Mouse (Mus musculus) hindbrain, embryonic 11.5 days (tissue): Measurements from ENCODE around the gene Dmrtc2. TPM values are rescaled to one million over a fixed set of nuclear protein-coding genes. Genes with fewer than 3 reads are reported as not detected.
"Not testable (repeated sequence)": the region's sequence is repeated elsewhere in the genome, so short reads cannot be mapped to it uniquely, and the experiment has no call there.

Experiments used
- ATAC-seq: fragments of 200-750 bp; cut with Nextera tagmentation; 2 replicates; pipeline ENCODE4 v1.8.0; 2017; ENCODE audit warnings: mild to moderate bottlenecking, moderate TSS enrichment, moderate library complexity; ENCODE audit not compliant: low FRiP score
- DNase-seq: peaks from one replicate; pipeline ENCODE4 v3.0.0-alpha.2; 2015; ENCODE audit warnings: low spot score
- H3K27ac ChIP-seq: fragments of 300-500 bp; sonication (generic); 2 replicates; pipeline ENCODE4 v1.5.1; 2014; ENCODE audit warnings: mild to moderate bottlenecking, low read depth, low read length
- H3K27me3 ChIP-seq: fragments of 300-500 bp; sonication (generic); 2 replicates; pipeline ENCODE4 v1.6.1; 2014; ENCODE audit warnings: mild to moderate bottlenecking, low read length, moderate library complexity, mixed read lengths; ENCODE audit not compliant: control insufficient read depth, insufficient read depth
- H3K36me3 ChIP-seq: fragments of 300-500 bp; sonication (generic); 2 replicates; pipeline ENCODE4 v1.6.1; 2014; ENCODE audit warnings: mild to moderate bottlenecking, low read length, moderate library complexity, mixed read lengths; ENCODE audit not compliant: control insufficient read depth, insufficient read depth
- H3K4me1 ChIP-seq: fragments of 300-500 bp; sonication (generic); replicated peaks from 2 replicates; pipeline ENCODE4 v1.6.1; 2014; ENCODE audit warnings: low read length, mixed read lengths; ENCODE audit not compliant: control insufficient read depth, insufficient read depth
- H3K4me2 ChIP-seq: fragments of 300-500 bp; sonication (generic); replicated peaks from 2 replicates; pipeline ENCODE4 v1.6.1; 2014; ENCODE audit warnings: mild to moderate bottlenecking, low read depth, low read length
- H3K4me3 ChIP-seq: fragments of 300-500 bp; sonication (generic); 2 replicates; pipeline ENCODE4 v1.5.1; 2014; ENCODE audit warnings: low read depth, low read length
- H3K9ac ChIP-seq: fragments of 300-500 bp; sonication (generic); 2 replicates; pipeline ENCODE4 v1.6.1; 2014; ENCODE audit warnings: low read depth, low read length
- H3K9me3 ChIP-seq: fragments of 300-500 bp; sonication (generic); 2 replicates; pipeline ENCODE4 v1.6.1; 2016; ENCODE audit warnings: low read length; ENCODE audit not compliant: control insufficient read depth
- WGBS: fragments of 180-500 bp; shearing (Covaris S2); extraction: QIAGEN DNeasy Blood & Tissue Kit; methylation state at CpG from one replicate; pipeline ENCODE4 v1.1.7; 2014; 5-methylcytosine and 5-hydroxymethylcytosine counted together
- polyA plus RNA-seq: library from polyadenylated mRNA; unstranded; fragments of >200 nt; fragmentation: Nextera tagmentation; extraction: Ambion mirVana; gene quantifications from 2 replicates; pipeline ENCODE4 v1.2.1, GENCODE M21; 2014

Dmrtc2 gene
- polyA plus RNA-seq, 1 experiment from 2014 or later = 0.14 TPM

- H3K4me3 ChIP-seq = no peak overlapping the region
- no peak overlapping the region for H3K27ac ChIP-seq
- peaks cover 20% of the 10 kb centered on the region; the same call in 1 of the 2 replicates for H3K36me3 ChIP-seq
- 73% methylated on average over 3 of the region's 3 CpGs for WGBS
- no peak for DNase-seq
- no peak overlapping the region for H3K4me2 ChIP-seq
- peaks cover 3% of the 10 kb centered on the region; the same call in 1 of the 2 replicates for H3K4me1 ChIP-seq
- no peaks in the 10 kb centered on the region for H3K9me3 ChIP-seq
- no peaks in the 10 kb centered on the region for H3K27me3 ChIP-seq
- H3K9ac ChIP-seq = no peak overlapping the region
- ATAC-seq = no peak
These were observed 21.6 kb downstream of the Dmrtc2 start for GRCm38 (mm10) chr7:24891241-24892124.

- no peak for ATAC-seq
- 77% methylated on average over 2 of the region's 2 CpGs for WGBS
- Histone ChIP-seq H3K9me3 (no peaks in the 10 kb centered on the region), H3K27ac (no peak overlapping the region), H3K4me2 (no peak overlapping the region), H3K36me3 (peaks cover 15% of the 10 kb centered on the region; the same call in 1 of the 2 replicates), H3K27me3 (no peaks in the 10 kb centered on the region), H3K9ac (no peak overlapping the region), H3K4me3 (no peak overlapping the region), H3K4me1 (no peaks in the 10 kb centered on the region)
- DNase-seq = no peak
These were observed 22.3 kb downstream of the Dmrtc2 start for GRCm38 (mm10) chr7:24892125-24892583.

DNA sequence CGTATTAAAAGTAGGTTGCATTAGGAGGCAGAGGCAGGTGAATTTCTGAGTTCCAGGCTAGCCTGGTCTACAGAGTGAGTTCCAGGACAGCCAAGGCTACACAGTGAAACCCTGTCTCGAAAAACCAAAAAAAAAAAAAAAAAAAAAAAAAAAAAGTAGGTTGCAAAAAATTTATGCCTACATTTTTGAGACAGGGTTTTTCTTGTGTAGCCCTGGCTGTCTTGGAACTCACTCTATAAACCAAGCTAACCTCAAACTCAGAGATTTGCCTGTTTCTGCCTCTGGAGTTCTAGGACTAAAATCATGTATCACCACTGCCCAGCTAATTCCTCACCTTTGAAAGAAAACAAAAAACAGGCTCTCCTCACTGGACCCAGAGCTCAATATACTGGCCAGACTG, 25.9 kb downstream of the Dmrtc2 start:
- ATAC-seq = not testable (repeated sequence)
- 93% methylated on average over 2 of the region's 2 CpGs for WGBS

GRCm38 (mm10) chr7:24896269-24896668, 26.4 kb downstream of the Dmrtc2 start:
- WGBS = 65% methylated on average over 8 of the region's 8 CpGs

More for the DNA sequence above, 25.9 kb downstream of the Dmrtc2 start:
- not testable (repeated sequence) for H3K4me2 ChIP-seq, DNase-seq, H3K9me3 ChIP-seq, H3K36me3 ChIP-seq, H3K4me3 ChIP-seq, H3K27ac ChIP-seq, H3K4me1 ChIP-seq, H3K27me3 ChIP-seq, H3K9ac ChIP-seq

DNA sequence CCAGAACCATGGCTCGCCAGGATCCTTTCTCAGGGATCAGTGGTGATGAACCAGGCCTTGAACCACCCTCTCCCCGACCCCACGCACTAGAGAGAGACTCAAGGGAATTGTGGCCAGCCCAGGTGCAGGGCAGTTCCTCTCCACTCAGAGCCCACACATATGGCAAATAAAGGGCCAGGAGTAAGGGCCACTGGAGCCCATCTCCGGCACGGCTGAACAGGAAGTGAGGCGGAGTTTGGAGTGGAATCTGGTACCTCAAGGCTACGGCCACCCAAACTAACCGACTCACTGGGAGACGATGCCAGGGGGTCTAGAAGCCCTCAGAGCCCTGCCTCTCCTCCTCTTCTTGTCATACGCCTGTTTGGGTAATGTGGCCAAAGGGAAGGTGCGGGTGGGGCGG, 27.4 kb downstream of the Dmrtc2 start, which contains the start of gene Cd79a:
Gene Cd79a (plus strand): TSS at position 158 of the 400 bp plus-strand sequence.
- no peak for ATAC-seq
- Histone ChIP-seq H3K9me3 (no peaks in the 10 kb centered on the region), H3K27ac (no peak within 1 kb of the TSS), H3K27me3 (no peaks in the 10 kb centered on the region), H3K4me2 (no peak within 1 kb of the TSS), H3K36me3 (no peaks in the 10 kb centered on the region), H3K9ac (no peak within 1 kb of the TSS), H3K4me1 (no peaks in the 10 kb centered on the region), H3K4me3 (no peak within 1 kb of the TSS)
- no peak for DNase-seq
- WGBS = 82% methylated on average over 12 of the region's 12 CpGs

More at GRCm38 (mm10) chr7:24896269-24896668, 26.4 kb downstream of the Dmrtc2 start:
- Histone ChIP-seq H3K4me2 (no peak overlapping the region), H3K27ac (no peak overlapping the region), H3K9me3 (no peaks in the 10 kb centered on the region), H3K27me3 (no peaks in the 10 kb centered on the region), H3K9ac (no peak overlapping the region), H3K4me3 (no peak overlapping the region), H3K4me1 (no peaks in the 10 kb centered on the region), H3K36me3 (no peaks in the 10 kb centered on the region)
- DNase-seq = no peak
- no peak for ATAC-seq

DNA sequence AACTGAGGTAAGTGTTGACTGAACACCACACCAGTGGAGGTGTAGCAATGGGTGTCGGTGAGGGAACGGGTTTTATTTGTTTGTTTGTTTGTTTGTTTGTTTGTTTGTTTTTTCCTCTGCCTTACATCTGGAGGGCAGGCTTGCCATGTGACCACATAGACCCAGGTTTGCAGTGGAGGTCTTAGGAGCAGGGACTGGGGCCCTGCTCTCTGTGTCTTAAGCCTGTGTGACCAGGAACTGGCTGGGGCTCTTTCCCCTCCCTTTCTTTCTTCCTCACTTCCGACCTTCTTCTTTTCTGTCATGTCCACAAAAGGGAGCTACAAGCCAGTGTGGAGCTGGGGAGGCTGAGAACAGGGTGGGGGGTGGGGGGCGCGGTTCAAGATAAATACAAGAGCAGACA, 28.1 kb downstream of the Dmrtc2 start:
- DNase-seq = no peak

DNA sequence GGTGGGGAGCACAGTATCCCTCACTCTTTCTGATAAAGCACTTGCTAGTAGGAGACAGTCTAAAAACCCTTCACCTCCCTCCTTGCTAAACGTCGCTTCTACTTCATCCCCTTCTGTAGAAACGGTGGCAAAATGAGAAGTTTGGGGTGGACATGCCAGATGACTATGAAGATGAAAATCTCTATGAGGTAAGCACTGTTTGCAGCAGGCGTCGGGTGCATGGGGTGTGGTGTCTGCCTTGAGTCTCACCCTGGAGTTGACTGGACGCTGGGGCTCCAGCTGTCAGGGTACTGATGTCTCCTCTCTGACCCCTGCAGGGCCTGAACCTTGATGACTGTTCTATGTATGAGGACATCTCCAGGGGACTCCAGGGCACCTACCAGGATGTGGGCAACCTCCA, 31.3 kb downstream of the Dmrtc2 start:
- Histone ChIP-seq H3K4me1 (no peaks in the 10 kb centered on the region), H3K27ac (no peak overlapping the region), H3K36me3 (no peaks in the 10 kb centered on the region), H3K4me2 (no peak overlapping the region), H3K9ac (no peak overlapping the region), H3K27me3 (no peaks in the 10 kb centered on the region), H3K9me3 (no peaks in the 10 kb centered on the region), H3K4me3 (no peak overlapping the region)
- 77% methylated on average over 6 of the region's 6 CpGs for WGBS
- no peak for ATAC-seq
- no peak for DNase-seq

More for the DNA sequence above, 28.1 kb downstream of the Dmrtc2 start:
- 70% methylated on average over 5 of the region's 5 CpGs for WGBS
- no peak for ATAC-seq
- Histone ChIP-seq H3K27me3 (no peaks in the 10 kb centered on the region), H3K36me3 (no peaks in the 10 kb centered on the region), H3K4me1 (no peaks in the 10 kb centered on the region), H3K4me3 (no peak overlapping the region), H3K4me2 (no peak overlapping the region), H3K9ac (no peak overlapping the region), H3K9me3 (no peaks in the 10 kb centered on the region), H3K27ac (no peak overlapping the region)

DNA sequence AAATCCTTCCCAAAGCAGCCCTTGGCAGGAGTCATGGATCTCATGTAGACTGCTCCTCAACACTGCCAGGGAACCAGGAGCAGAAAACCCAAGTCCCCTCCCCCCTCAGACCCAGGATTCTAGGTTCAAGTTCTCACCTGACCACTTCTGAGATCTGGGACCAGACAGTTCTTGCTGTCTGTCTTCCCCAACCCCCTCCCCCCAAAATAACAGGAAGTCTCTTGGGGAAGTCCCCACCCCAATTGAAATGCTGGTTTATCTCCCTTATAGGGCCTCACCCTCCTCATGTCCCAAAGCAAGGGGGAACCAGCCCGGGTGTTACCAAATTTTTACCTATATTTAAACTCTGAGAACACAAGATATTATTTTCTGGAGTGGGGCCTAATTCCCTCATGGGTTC, 32.0 kb downstream of the Dmrtc2 start:
- H3K4me2 ChIP-seq = no peak overlapping the region
- ATAC-seq (no peak), DNase-seq (no peak)
- H3K9me3 ChIP-seq = no peaks in the 10 kb centered on the region
- H3K27me3 ChIP-seq = no peaks in the 10 kb centered on the region
- H3K36me3 ChIP-seq = no peaks in the 10 kb centered on the region
- no peaks in the 10 kb centered on the region for H3K4me1 ChIP-seq
- H3K9ac ChIP-seq = no peak overlapping the region; the same call in 1 of the 2 replicates
- no peak overlapping the region for H3K27ac ChIP-seq
- H3K4me3 ChIP-seq = no peak overlapping the region
- 79% methylated on average over 1 of the region's 1 CpGs for WGBS

- peak overlapping the region; percentile 75; the same call in 1 of the 2 replicates for H3K9ac ChIP-seq
- no peaks in the 10 kb centered on the region for H3K4me1 ChIP-seq
These were observed 32.4 kb downstream of the Dmrtc2 start for GRCm38 (mm10) chr7:24902264-24902629.

More at GRCm38 (mm10) chr7:24902264-24902629, 32.4 kb downstream of the Dmrtc2 start:
- H3K36me3 ChIP-seq = no peaks in the 10 kb centered on the region
- DNase-seq (no peak), ATAC-seq (no peak)
- no peaks in the 10 kb centered on the region for H3K9me3 ChIP-seq
- H3K4me2 ChIP-seq = peak overlapping the region; percentile 61; the same call in 1 of the 2 replicates
- peak overlapping the region; percentile 70 for H3K27ac ChIP-seq
- peak overlapping the region; percentile 68 for H3K4me3 ChIP-seq
- 51% methylated on average over 2 of the region's 2 CpGs for WGBS
- no peaks in the 10 kb centered on the region for H3K27me3 ChIP-seq
